Mouse (Mus musculus): ENCODE data around the gene Sgcd.
A peak's percentile ranks its signal among the peaks of the same experiment; 100 is the strongest.

Sgcd gene

DNA sequence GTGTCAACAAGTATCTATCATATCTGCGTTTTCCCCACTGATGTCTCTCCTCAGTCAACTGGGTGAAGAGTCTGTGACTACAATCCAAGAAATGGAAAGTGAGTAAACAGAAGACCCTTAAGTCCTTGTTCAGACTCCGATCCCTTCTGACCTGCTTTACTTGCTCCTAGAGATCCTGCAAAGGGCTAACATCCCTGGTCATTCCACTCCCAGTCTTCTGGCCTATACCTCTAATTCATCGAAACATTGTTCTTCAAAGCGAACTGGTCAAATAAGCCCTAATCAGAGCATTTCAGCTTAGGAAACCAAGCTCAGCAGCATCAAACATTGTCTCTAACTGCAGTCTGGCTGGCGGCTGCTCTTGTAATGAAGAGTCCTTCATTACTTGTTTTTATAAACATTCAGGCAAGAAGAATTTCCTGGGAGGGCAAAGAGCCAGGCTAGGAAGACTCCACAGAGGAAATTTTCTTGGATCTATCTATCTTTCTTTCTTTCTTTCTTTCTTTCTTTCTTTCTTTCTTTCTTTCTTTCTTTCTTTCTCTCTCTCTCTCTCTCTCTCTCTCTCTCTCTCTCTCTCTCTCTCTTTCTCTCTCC lies 833.8 kb downstream of the Sgcd start:
- no peak for DNase-seq (ENCODE audit: low read depth, low spot score)

DNA sequence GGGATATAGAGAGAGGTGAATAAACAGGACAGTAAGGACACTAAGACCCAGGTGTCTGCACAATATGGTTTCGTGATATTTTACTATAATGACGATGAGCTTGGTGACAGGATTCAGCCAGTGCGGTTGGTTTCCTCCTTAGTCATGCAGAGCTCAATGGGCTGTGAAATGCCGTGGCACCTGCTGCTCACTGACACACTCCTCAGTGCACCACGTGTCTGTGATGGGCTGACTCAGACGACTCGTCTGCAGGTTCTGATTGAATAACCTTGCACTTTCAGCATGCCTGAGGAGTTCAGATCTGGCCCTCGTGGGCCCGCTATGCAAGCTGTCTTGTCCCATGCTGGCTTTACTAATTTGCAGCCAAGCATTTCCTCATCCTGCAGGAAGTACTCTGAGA lies 839.2 kb downstream of the Sgcd start:
- DNase-seq (ENCODE audit: low read depth, low spot score): peak; percentile 43

DNA sequence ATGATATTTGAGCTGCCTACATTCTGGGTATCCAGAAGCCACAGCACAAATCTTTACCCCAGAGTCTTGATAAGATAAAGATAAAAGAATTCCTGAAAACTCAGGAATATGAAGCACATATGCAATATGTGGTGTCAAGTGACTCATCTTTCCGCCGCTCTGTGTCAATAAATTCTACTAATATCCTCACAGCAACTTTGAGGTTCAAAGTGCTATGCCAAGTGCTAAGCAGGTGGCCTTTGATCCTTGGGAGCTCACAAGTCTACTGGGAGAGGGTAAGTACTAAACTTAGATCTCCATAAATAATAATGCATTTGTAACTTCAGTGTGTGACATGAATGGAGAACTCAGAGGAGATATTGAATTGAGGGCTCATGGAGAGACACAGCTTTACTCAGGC lies 848.9 kb downstream of the Sgcd start:
- DNase-seq (ENCODE audit: low read depth, low spot score): no peak

DNA sequence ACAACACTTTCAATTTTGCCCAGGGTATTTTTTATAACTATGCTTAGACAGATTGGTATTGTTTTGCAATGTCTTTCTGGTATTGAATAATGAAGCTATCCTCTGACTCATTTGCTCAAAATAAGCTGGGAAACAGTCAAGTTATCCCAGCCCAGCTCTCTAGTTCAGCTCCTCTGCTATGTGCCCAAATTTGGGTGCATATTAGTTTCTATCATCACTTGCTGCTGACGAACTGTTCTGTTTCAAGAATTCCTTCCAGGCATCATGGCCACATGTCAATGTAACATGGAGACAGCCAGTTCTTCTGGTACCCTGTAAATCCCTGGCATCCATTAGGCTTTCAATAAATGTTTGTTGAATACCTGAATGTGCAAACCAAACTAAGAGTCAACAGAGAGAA lies 849.5 kb downstream of the Sgcd start:
- peak; percentile 10 for DNase-seq (ENCODE audit: low read depth, low spot score)

DNA sequence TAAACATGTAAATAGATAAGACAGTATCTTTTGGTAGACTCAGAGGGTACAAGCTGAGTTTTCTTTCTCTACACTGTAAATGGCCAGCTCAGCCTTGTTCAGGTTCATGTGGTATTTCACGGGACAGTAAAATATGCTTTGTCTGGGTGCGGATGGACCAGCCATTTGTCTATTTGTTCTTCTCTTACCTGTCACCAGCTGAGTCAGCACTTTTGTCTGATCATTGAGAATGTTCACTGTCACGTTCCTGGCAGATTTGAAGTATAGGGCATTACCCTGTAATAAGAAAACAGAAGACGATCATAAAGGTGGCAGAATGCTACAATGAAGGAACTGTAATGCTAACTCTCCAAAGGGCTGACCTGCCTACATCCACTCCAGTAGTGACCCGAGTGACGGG lies 856.4 kb downstream of the Sgcd start:
- no peak for DNase-seq (ENCODE audit: low read depth, low spot score)

DNA sequence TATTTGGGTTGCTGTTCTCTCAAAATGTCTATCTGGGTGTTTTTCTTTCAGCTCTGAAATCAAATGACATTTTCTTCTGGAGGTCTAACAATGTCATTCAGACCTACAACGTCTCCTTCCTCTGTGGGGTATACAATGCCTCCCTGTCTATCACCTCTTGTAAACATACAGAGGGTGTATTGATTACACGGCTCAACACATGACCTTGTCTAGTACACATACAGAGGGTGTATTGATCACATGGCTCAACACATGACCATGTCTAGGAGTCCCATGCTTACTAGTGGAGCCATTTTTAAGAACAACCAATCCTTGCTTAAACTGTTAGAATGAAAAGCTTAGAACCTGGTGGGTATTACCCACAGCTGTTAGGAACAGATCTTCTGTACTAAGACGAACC lies 858.3 kb downstream of the Sgcd start:
- DNase-seq (ENCODE audit: low read depth, low spot score): no peak

DNA sequence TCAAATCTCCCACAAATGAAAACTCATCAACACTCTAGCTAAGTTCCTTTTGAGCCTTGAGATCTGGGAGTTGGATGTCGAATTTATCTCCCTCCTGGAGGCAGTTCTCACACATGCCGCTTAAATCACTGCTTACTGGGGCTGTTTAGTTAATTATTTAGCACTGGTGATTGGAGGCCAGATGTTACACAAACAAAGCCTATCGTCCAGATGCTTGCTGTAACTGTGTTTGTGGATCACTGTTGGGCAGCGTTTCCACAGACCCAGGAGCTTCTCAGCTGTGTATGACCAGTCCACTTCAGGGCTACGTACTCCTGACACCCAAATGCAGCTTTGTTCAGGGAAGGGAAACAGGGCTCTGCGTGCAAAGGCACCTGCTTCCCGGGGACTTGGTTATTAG lies 858.8 kb downstream of the Sgcd start:
- DNase-seq (ENCODE audit: low read depth, low spot score): no peak

DNA sequence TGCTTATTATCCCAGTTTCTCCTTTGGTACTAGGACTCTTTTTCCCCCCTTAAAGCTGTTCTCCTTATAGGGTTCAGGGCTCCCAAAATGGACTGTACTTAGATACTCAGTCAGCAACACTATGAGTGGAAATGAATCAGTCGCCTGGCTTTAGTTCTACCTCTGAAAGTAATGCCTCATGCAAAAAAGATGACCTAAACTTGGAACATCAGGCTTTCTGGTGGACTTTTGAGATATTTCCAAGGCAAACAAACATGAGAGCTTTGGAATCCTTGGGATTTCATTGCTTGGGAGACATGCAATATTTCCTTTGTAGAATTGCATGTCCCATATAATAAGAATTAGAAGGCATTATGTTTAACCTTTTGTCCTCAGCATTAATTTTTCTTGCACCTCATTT lies 859.6 kb downstream of the Sgcd start:
- no peak for DNase-seq (ENCODE audit: low read depth, low spot score)

DNA sequence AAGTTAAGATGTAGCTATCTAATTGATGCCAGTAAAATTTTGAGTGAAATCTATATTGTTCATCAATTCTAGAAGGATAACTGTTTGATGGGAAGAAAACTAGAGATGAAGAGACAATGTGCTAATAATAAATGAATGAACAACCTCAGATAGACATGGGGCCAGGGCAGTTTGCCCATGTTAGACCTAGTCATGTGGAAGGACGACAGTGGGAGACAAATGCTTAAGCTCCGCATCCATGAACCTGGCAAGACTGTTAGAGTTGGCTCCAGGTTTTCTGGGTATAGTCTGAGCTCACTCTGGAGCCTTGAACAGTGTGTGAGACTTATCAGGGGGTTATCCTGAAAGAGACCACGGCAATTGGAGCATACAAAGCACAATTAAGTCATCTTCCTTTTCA lies 860.4 kb downstream of the Sgcd start:
- no peak for DNase-seq (ENCODE audit: low read depth, low spot score)

DNA sequence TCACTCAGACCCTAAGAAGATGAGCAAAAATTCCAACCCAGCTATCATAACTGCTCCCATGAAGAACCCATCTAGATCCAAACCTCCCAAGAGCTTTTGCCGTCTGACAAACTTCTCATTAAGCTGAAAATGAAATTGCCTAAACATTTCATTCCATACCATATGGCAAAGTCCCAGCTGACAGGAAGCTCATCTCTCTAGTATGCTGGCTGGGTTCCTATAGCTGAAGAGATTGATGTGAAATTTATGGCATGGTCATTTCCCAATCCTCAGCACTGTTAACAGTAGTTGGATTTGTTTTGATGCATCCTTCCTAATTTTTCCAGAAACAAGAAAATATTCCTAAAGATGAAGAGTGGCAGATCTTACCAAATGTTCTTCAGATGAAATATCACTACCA lies 867.9 kb downstream of the Sgcd start:
- DNase-seq (ENCODE audit: low read depth, low spot score): no peak

DNA sequence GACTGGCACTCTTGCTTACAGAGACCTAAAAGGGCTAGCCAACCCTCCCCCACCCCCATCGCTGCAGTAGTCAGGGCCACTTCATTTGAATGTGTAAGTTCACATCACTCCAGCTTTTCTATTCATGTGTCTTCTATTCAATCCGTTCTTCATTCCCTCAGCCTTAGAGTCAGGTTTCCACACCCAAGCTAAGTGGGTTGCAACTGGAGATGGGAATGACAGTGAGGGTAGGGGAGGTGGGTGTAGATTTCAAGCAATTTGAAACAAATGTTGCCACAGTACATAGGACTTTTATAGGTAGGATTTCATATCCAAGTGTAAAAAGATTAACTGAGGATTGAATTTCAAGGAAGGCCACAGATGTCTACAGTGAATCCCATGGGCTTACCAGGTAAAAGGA lies 870.9 kb downstream of the Sgcd start:
- no peak for DNase-seq (ENCODE audit: low read depth, low spot score)

DNA sequence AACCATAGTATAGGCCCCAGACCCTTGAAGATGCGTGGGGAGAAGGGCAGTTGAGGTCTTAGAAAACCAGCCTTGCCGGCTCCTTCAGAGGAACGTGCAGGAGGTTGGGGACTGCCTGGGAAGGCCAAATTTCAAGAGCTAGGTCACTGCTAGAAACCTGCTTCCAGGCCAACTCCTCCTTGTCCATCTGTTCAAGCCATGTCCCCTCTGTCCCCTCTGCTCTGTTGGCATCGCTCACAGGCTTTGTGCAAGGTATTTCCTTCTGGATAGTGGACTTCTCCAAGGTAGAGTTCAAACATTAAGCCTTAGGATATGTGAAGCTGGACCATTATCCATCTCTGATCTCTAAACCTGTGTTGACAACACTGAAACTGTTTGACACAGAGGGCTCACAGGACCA lies 874.4 kb downstream of the Sgcd start:
- DNase-seq (ENCODE audit: low read depth, low spot score): peak; percentile 33

DNA sequence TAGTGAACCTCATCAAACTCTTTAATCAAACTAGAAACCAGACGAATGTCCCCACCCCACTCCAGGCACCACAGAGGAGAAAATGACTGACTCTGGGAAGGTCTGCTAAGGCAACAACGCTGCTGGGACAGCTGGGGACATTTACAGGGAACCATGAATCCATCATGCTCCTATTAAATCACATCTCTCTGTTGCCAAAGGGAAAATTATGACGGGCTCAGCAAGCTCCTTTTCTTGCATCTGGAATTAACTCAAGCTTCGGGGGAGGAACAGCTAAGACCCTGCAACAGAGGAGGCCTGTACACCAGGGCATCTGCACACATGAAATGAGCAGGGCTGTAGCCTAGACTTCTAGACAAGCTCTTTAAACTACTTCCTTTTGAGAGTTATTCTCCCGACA lies 875.7 kb downstream of the Sgcd start:
- DNase-seq (ENCODE audit: low read depth, low spot score): no peak

DNA sequence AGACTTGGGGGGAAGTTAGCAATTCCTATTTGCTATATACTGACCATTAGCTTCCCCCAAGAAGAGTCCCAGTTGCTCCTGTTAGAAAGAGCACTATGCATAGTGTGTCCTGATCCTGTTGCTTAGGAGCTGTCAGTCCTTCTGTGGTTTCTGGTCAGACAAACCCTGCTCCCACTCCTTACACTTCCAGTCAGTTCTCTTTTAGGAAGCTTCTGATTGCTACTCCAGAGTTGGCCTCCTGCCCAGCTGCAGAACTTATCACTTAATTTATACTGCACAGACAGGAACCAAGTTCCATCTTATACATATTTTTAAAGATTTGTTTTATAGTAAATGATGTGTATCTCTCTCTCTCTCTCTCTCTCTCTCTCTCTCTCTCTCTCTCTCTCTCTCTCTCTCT lies 878.5 kb downstream of the Sgcd start:
- DNase-seq (ENCODE audit: low read depth, low spot score): peak; percentile 40

DNA sequence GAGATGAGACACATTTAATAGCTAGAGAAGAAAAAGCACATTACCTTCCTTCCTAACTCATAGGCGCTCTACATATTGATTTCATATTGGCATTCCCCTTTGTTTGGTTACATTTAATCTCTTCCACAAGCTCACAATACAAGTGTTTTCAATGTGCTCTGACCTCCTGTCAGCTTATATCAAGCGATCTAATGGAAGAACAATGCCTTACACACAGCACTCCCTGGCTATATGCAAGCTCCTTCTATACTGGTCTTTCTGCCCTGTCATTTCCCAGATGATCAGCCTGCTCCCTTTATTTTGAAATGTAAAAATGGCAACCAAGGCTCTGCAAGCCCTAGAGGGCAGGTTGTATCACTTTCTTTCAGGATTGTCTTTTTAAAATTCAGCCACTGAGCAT lies 881.1 kb downstream of the Sgcd start:
- DNase-seq (ENCODE audit: low read depth, low spot score): no peak

DNA sequence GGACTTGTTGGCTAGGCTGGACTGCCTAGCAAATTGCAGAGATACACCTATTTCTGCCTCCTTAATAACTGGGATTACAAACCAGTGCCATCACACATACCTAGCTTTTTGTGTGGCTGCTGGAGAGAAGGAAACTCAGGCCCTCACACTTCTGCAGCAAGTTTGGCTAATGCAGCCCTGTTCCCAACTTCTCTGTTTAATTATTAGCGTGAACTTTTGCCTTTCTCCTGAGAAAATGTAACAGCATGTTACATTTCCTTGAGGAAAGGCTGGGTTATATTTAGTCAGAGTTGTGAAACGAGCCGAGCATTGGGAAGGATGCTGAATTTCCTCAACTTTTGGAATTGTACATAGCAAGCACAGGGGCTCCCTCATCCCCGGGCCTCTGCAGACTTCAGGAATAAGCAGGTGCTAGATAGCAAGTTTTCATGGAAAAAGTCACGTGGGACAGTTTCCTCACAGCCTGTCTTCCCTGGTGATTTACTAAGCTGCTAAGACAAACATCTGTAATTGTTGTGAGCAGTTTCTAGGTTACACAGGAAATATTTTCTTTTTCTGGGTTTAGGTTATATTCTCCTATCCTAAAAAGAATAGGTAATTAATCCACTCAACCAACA lies 895.4 kb downstream of the Sgcd start:
- peak; percentile 13 for DNase-seq (ENCODE audit: low read depth, low spot score)

DNA sequence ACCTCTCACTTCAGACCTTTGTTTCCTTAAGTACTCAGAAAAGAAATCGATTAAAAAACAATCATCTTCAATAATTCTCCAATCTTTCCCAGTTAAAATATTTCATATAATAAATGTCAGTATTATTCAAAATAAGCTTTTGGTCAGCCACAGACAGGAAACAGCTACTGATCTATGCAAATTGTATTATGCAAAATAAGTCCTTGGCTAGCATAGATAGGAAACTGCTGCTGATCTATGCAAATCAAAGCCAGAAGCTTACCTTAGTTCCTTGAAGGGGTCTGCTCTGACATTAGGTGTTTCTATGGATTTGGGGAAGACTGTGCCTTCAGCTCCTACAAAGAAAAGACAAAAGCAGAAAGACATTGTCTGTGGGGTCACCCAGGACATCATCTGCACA lies 906.3 kb downstream of the Sgcd start:
- no peak for DNase-seq (ENCODE audit: low read depth, low spot score)

DNA sequence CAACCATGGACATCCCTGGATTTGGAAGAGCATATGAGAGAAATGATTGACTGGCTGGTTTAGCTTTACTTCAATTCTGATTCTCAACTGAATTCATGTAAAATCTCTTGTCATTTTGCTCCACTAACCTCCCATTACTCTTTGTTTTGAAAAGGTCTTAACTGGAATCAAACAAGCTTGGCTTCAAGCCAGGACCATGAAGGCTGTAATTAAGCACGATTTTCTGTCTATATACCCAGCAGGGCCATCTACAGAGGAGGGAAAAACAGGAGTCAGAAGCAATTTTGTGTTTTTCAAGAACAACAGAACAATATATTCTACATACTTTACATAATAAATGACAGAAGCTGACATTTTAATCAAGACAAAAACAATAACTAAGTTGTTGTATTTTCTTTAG lies 915.2 kb downstream of the Sgcd start:
- DNase-seq (ENCODE audit: low read depth, low spot score): no peak

DNA sequence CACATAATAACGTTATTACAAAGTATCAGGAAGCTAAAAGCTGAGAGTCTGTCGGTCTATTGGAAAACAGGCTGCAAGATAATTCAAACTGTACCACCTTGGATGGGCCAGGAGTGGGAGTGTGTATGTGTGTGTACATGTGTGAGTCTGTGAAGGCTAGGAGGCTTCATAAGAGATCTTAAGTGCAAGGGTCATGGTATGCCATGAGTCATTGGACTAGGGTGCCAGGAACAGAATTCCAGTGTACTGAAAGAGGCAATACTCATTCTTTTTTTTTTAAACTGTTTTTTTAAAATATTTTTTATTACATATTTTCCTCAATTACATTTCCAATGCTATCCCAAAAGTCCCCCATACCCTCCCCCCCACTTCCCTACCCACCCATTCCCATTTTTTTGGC lies 917.6 kb downstream of the Sgcd start:
- DNase-seq (ENCODE audit: low read depth, low spot score): no peak

DNA sequence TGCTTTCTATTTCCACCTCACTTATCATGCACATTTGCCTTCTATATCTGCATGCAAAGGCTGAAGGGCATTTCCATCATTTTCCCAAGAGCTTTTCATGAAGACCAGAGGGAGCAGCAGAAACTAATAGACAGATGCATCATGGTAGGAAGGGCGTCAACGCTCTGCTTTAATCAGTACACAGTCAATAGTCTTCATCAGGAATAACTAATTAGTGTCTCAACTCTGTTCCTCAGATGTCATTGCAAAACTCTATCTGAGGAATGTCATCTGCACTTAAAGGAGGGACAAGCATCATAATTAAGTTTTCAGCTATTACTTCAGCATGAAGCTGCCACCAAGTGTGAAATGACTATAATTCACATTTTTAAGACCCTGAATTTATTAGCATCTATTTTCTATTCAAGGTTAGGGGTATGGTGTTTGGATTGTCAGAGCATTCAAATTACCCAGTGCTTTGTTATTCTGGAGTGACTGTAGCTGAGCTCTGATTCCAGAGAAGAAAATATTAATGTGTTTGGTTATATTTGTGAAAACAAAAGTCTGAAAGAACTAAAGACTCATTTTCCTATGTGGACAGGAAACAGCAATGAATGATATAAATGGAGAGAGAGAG lies 918.9 kb downstream of the Sgcd start:
- no peak for DNase-seq (ENCODE audit: low read depth, low spot score)

DNA sequence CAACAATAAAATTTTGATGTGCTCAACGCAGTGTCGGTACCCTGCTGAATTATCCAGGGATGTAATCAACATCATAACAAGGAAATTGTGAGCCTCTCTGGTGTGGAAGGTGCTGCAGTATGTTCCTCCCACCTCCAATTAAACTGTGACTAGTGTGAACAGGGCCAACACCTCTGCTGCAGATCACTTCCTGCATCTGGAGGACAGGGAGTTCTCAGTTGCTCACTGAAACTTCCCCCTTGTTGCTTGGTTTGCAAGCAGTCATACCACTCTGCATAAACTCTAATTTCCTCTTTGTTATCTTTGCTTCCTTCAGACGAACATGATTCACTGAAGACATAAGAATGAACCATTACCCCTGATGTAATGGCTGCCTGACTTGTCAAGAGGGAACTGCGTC lies 925.1 kb downstream of the Sgcd start:
- no peak for DNase-seq (ENCODE audit: low read depth, low spot score)

DNA sequence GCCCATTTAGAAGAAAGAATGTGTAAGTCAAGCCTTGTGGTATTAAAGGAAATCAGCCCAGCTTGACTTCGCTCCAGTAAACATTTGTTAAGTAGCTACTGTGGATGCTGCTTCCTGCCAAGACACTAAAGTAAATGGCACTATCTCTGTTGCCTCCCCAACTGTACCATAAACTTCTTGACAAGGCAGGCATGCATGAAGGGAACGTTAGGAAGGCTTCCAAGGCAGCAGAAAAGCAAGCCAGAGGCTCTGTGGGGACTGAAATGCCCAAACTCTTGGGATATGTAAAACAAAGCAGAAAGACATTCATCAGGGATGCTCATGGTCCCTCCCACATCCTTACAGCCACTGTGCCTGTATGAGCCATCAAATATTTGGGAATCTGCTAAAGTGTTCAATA lies 938.4 kb downstream of the Sgcd start:
- peak; percentile 21 for DNase-seq (ENCODE audit: low read depth, low spot score)

DNA sequence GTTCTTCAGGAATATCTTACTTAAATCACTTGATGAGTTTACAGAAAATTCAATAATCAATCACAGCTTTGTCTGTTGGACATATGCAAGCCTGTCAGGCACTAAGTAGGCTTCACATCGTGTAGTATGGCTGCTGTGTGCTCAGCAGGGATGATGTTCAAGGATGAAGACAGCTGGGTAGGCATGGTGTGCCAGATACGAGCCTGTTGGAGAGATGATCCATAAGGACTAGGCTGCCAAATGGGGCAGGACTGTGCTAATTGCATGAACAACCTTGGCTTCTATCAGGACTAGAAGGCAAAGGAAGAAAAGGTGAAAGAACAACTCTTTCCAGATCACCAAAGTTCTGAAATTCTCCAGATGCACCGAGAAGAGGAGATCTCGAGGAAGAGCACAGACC lies 939.0 kb downstream of the Sgcd start:
- DNase-seq (ENCODE audit: low read depth, low spot score): no peak

DNA sequence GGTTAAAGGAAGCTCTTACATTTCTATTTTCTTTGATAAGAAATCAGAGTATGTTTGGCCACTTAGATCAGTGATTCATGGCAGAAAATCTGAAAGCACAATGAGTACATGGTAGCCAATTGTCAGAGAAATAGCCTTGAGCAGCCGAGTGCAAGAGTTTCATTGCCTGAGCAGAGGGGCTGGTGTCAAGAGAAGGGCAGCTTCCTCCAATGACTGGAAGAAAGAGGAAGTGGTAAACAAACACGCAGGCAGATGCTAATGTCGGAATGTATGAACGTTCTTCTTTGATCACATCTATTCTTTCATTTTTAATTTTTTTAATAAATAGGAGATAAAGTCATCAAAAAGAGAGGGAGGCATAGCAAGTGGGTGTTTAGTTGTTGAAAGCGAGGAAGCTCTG lies 956.5 kb downstream of the Sgcd start:
- no peak for DNase-seq (ENCODE audit: low read depth, low spot score)
